Mouse (Mus musculus) neural tube, embryonic 11.5 days (tissue): ENCODE measurements around the gene Ube2a. TPM values are rescaled to one million over a fixed set of nuclear protein-coding genes. Genes with fewer than 3 reads are reported as not detected.
A peak's percentile ranks its signal among the peaks of the same experiment; 100 is the strongest.

Experiments
- ATAC-seq: fragments of 200-750 bp; cut with Nextera tagmentation; 2 replicates; pipeline ENCODE4 v1.8.0; 2017; ENCODE audit warnings: moderate number of reproducible peaks, mild to moderate bottlenecking, moderate TSS enrichment, moderate library complexity; ENCODE audit not compliant: insufficient read depth, low FRiP score, low TSS enrichment
- DNase-seq: peaks from one replicate; pipeline ENCODE4 v3.0.0-alpha.2; 2015; ENCODE audit warnings: low spot score
- H3K27ac ChIP-seq: fragments of 300-500 bp; sonication (generic); 2 replicates; pipeline ENCODE4 v1.5.1; 2014; ENCODE audit warnings: low read depth, mild to moderate bottlenecking, low read length
- H3K27me3 ChIP-seq: fragments of 300-500 bp; sonication (generic); 2 replicates; pipeline ENCODE4 v1.6.1; 2014; ENCODE audit warnings: mild to moderate bottlenecking, low read length, mixed read lengths; ENCODE audit not compliant: control insufficient read depth, insufficient read depth
- H3K36me3 ChIP-seq: fragments of 300-500 bp; sonication (generic); 2 replicates; pipeline ENCODE4 v1.6.1; 2014; ENCODE audit warnings: mild to moderate bottlenecking, low read length, moderate library complexity, mixed read lengths; ENCODE audit not compliant: control insufficient read depth, insufficient read depth
- H3K4me1 ChIP-seq: fragments of 300-500 bp; sonication (generic); 2 replicates; pipeline ENCODE4 v1.6.1; 2014; ENCODE audit warnings: low read length, mixed read lengths; ENCODE audit not compliant: control insufficient read depth, insufficient read depth
- H3K4me2 ChIP-seq: fragments of 300-500 bp; sonication (generic); 2 replicates; pipeline ENCODE4 v1.6.1; 2014; ENCODE audit warnings: low read depth, mild to moderate bottlenecking, moderate library complexity
- H3K4me3 ChIP-seq: fragments of 300-500 bp; sonication (generic); 2 replicates; pipeline ENCODE4 v1.5.1; 2014; ENCODE audit warnings: low read depth, low read length
- H3K9ac ChIP-seq: fragments of 300-500 bp; sonication (generic); 2 replicates; pipeline ENCODE4 v1.6.1; 2014; ENCODE audit warnings: mild to moderate bottlenecking, low read length
- H3K9me3 ChIP-seq: fragments of 300-500 bp; sonication (generic); 2 replicates; pipeline ENCODE4 v1.6.1; 2016; ENCODE audit warnings: low read length; ENCODE audit not compliant: control insufficient read depth
- WGBS: fragments of 180-500 bp; shearing (Covaris S2); extraction: QIAGEN DNeasy Blood & Tissue Kit; methylation state at CpG from one replicate; pipeline ENCODE4 v1.1.7; 2014; 5-methylcytosine and 5-hydroxymethylcytosine counted together
- polyA plus RNA-seq: library from polyadenylated mRNA; unstranded; fragments of >200 nt; fragmentation: Nextera tagmentation; extraction: Ambion mirVana; gene quantifications from 2 replicates; pipeline ENCODE4 v1.2.1, GENCODE M21; 2014

Gene Ube2a
- 128 and 138 TPM in 2 replicates for polyA plus RNA-seq

DNA sequence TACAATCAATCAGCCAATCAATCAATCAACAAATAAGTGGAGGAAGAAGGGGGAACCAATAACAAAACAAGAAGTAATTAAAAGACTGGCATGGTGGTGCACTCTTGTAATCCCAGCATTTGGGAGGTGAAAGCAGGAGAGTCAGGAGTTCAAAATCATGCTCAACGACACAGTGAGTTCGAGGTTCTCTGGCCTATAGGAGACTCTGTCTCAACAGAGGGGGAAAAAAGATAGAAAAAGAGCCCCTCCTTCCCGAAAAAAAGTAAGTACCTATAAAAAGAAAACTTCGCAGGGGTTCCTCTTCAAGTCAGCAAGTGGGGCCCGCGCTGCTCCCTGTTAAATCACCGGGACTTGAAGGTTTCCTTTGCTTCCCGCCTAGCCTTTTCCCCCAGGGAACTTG lies at the start of gene Ube2a, which contains the start of gene C330007P06Rik:
Gene Ube2a, plus strand, starts transcription at position 136 of the 400 bp plus-strand sequence.
Gene C330007P06Rik, minus strand, starts transcription at position 347 of the 400 bp plus-strand sequence.
- peak within 1 kb of the TSS; percentile 77 for H3K9ac ChIP-seq
- H3K4me2 ChIP-seq = peak within 1 kb of the TSS; percentile 49
- H3K27me3 ChIP-seq = no peaks in the 10 kb centered on the region
- DNase-seq (no peak), ATAC-seq (peak; percentile 29; the same call in 1 of the 2 replicates)
- H3K9me3 ChIP-seq = no peaks in the 10 kb centered on the region
- WGBS = 13% methylated on average over 8 of the region's 8 CpGs
- H3K4me1 ChIP-seq = no peaks in the 10 kb centered on the region
- 0 out of 2 replicates have a peak within 1 kb of the TSS, but pooled peaks have one; percentile 20 for H3K27ac ChIP-seq
- H3K4me3 ChIP-seq = peak within 1 kb of the TSS; percentile 62
- H3K36me3 ChIP-seq = no peaks in the 10 kb centered on the region

DNA sequence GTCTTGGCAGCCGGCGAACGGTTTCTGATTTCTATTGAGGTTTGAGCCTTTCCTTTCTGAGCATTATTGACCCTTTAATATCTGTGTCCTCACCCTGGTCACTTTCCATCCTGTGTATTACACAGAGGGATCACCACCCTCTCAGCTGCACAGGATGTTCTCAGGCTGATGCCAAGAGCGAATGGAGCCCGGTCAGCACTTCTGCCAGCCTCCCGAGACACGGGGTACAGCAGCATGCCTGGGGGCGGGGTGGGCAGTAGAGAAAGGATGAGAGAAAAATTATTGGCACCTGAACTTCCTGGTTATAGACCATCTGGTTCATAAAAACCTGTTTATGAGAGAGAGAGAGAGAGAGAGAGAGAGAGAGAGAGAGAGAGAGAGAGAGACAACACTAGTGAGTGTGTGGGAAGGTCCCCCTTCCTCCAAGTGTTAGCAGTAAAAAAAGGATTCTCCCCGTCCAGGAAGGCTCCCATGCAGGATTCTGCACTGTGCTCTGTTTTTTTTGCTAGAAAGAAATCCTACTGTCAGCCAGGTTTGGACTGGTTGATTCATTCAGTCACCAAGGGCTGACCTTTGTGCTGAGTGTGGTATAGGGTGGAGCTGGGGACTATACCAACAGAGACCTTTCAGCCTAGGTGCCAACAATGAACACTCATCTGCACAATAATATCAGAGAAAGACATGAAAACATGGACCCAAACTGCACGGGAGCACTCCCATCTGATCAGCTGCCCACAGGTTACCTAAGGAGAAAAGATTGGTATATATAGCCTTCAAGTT lies 49.6 kb upstream of the Ube2a start:
- H3K36me3 ChIP-seq = no peaks in the 10 kb centered on the region
- WGBS = 83% methylated on average over 10 of the region's 10 CpGs
- no peaks in the 10 kb centered on the region for H3K9me3 ChIP-seq
- H3K4me1 ChIP-seq = no peaks in the 10 kb centered on the region
- no peak overlapping the region for H3K9ac ChIP-seq
- no peak overlapping the region for H3K27ac ChIP-seq
- H3K4me2 ChIP-seq = no peak overlapping the region
- H3K4me3 ChIP-seq = no peak overlapping the region
- DNase-seq = no peak
- ATAC-seq = no peak
- H3K27me3 ChIP-seq = no peaks in the 10 kb centered on the region

DNA sequence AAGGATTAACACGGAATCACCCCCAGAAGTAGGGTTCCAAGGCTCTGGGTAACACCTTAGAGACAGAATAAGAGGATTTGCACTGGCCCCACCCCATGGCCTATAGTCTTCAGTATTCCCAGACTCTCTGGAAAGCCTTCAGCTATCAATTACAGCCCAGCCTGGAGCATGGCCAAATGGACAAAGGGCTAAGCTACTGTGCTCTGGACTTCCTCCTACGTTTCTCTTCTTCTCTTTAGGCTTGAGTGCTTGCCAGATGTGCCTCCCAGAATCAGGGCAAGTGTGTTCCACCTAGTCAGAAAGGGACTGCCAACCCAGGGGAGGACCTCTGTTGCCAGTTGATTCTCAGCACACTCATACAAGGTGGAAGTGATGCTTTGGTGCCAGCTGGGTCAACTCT lies 48.7 kb upstream of the Ube2a start:
- 67% methylated on average over 2 of the region's 2 CpGs for WGBS
- ATAC-seq (no peak), DNase-seq (no peak)
- no peak overlapping the region for H3K4me2 ChIP-seq
- no peak overlapping the region for H3K27ac ChIP-seq
- H3K9me3 ChIP-seq = no peaks in the 10 kb centered on the region
- H3K4me1 ChIP-seq = no peaks in the 10 kb centered on the region
- no peaks in the 10 kb centered on the region for H3K36me3 ChIP-seq
- no peaks in the 10 kb centered on the region for H3K27me3 ChIP-seq
- no peak overlapping the region for H3K4me3 ChIP-seq
- no peak overlapping the region for H3K9ac ChIP-seq

DNA sequence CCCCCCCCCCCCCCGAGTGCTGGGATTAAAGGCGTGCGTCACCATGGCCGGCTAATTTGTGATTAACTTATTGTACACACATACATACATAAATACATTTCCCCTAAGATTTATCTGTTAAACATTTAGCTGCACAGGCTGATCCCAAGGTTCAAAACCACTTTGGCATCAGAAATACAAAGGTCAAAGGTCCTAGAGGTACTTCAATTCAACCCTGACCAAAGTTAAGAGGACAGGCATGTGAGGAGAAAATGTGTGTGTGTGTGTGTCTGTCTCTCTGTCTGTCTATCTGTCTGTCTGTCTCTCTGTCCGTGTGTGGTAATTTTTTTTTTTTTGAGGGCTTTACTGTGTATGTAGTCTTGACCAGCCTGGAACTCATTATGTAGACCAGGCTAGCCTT lies 46.8 kb upstream of the Ube2a start:
- Histone ChIP-seq H3K4me3 (no peak overlapping the region), H3K27ac (no peak overlapping the region), H3K36me3 (no peaks in the 10 kb centered on the region), H3K27me3 (no peaks in the 10 kb centered on the region), H3K4me1 (no peaks in the 10 kb centered on the region), H3K9me3 (no peaks in the 10 kb centered on the region), H3K9ac (no peak overlapping the region), H3K4me2 (no peak overlapping the region)
- no peak for ATAC-seq
- 79% methylated on average over 4 of the region's 5 CpGs for WGBS
- no peak for DNase-seq

DNA sequence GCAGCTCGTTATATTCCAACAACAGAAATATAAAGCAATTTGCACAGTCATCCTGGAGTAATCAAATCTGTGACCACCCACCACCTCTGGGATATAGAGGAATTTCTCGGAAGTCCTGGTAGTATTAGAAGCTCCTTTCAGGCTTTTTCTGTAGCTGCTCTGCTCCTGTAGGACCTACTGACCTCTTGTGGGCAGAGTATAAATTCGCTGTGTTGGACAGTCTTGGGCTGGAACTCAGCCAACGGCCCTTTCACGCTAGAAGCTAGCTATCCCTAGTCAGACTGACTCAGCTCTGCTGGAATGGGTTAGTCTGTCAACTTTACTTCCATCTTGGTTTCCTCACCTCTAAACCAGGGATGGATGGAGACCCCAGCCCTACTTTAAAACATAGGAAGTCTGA lies 43.4 kb upstream of the Ube2a start:
- no peaks in the 10 kb centered on the region for H3K4me1 ChIP-seq
- WGBS = 49% methylated on average over 5 of the region's 5 CpGs
- H3K36me3 ChIP-seq = no peaks in the 10 kb centered on the region
- H3K27ac ChIP-seq = no peak overlapping the region
- DNase-seq (peak; percentile 20), ATAC-seq (no peak)
- no peak overlapping the region for H3K4me3 ChIP-seq
- H3K9me3 ChIP-seq = no peaks in the 10 kb centered on the region
- H3K27me3 ChIP-seq = no peaks in the 10 kb centered on the region
- H3K9ac ChIP-seq = no peak overlapping the region
- no peak overlapping the region for H3K4me2 ChIP-seq

DNA sequence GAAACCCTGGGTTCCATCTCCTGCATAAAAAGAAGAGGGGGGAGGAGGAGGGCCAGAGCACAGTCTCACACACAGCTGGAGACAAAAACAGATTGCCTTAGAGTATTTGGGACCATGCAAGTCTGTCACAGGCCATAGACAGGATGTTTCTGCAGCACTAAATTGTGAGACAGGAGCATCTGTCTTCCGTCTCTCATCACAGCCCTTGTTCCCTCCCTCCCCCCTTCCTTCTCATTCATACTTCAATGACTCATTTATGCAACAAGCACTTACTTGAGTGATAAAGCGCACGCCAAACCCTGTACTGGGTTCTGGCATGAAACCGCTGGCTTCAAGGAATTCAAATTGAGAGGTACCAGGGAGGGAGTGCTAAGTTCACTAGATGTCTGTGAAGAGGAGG lies 42.1 kb upstream of the Ube2a start:
- Histone ChIP-seq H3K4me3 (no peak overlapping the region), H3K9me3 (no peaks in the 10 kb centered on the region), H3K9ac (no peak overlapping the region), H3K4me2 (no peak overlapping the region), H3K27ac (no peak overlapping the region), H3K36me3 (no peaks in the 10 kb centered on the region), H3K27me3 (no peaks in the 10 kb centered on the region), H3K4me1 (no peaks in the 10 kb centered on the region)
- ATAC-seq = no peak
- 78% methylated on average over 4 of the region's 4 CpGs for WGBS
- DNase-seq = no peak

DNA sequence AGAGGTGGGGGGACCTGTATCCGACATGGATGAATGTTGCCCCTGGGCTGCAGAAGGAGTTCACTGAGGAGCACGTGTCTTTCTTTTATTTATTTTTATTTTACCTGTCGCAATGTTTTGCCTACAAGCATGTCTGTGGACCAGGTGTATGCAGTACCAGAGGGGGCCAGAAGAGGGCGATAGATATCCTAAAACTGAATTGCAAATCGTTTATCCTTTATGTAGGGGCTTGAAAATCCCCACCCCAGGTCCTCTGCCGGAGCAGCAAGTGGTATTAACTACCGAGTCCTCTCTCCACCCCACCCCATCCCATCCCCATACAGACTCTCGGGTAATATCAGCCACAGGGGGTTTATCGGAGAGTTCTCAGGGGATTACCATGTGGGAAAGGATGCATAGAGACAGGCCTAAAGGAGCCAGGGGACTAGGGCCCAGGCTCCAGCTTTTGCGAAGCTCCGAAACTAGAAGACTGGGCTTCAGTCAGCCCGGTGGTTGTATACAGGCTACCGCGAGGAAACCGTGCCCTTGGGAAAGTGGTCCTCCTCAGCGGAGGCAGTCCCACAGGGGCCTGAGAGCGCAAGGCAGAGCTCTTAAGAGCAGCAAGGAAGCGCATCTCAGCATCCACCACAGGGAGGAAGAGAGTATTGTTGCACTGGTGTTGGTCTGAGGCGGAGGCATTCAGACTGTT lies 40.2 kb upstream of the Ube2a start:
- H3K4me1 ChIP-seq = no peaks in the 10 kb centered on the region
- no peaks in the 10 kb centered on the region for H3K9me3 ChIP-seq
- H3K27ac ChIP-seq = no peak overlapping the region
- DNase-seq = peak; percentile 63
- H3K4me2 ChIP-seq = peak overlapping the region; percentile 32
- H3K36me3 ChIP-seq = no peaks in the 10 kb centered on the region
- no peaks in the 10 kb centered on the region for H3K27me3 ChIP-seq
- peak overlapping the region; percentile 41 for H3K9ac ChIP-seq
- ATAC-seq = no peak; the same call in 1 of the 2 replicates
- 0 out of 2 replicates have a peak overlapping the region, but pooled peaks have one; percentile 8 for H3K4me3 ChIP-seq
- WGBS = 30% methylated on average over 19 of the region's 19 CpGs

DNA sequence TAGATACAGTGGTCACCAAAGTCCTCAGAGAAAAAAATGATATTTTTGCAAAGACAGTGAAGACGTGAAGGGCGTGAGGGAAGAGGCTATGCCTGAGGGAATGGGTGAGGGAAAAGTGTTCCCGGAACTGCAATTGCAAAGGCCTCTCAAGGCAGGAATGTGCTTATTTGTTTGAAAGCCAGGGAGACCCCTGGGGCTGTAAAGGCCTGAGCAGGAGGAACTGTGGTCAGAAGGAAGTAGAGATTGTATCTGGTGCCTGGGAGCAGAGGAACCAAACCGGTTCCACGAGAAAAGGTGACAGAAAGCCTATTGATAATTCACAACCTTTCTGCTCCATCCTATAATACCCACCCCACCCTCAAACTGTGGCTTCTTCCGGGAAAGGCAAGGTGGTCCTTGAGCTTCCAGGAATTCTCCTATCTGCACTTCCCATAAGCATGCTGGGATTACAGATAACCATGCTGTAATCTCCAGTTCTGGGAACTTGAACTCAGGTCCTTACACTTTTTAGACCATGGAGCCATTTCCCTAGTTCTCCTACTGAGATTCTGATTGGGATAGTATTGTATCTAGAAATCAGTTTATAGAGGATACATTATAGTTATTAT lies 36.5 kb upstream of the Ube2a start:
- ATAC-seq = no peak
- Histone ChIP-seq H3K4me2 (no peak overlapping the region), H3K27me3 (no peaks in the 10 kb centered on the region), H3K9me3 (no peaks in the 10 kb centered on the region), H3K4me3 (no peak overlapping the region), H3K27ac (no peak overlapping the region), H3K36me3 (no peaks in the 10 kb centered on the region), H3K9ac (no peak overlapping the region), H3K4me1 (no peaks in the 10 kb centered on the region)
- 68% methylated on average over 6 of the region's 6 CpGs for WGBS
- DNase-seq = no peak
